Mouse (Mus musculus): ENCODE results near the gene Trp53tg5. TPM values are rescaled to one million over a fixed set of nuclear protein-coding genes. Genes with fewer than 3 reads are reported as not detected.

The Trp53tg5 gene
- polyA plus RNA-seq, 1 experiment from 2014 or later, result not detected

GRCm38 (mm10) chr2:164486258-164487114 is 13.0 kb upstream of the Trp53tg5 start:
- H3K36me3 ChIP-seq (ENCODE audit: control insufficient read depth, insufficient read depth, low read length), result 0 out of 2 replicates have a peak, but pooled peaks cover 5% of the 10 kb centered on the region
- H3K4me2 ChIP-seq (ENCODE audit: low read length), result peak overlapping the region; percentile 100
- H3K9me3 ChIP-seq (ENCODE audit: control insufficient read depth, low read length), result no peaks in the 10 kb centered on the region
- DNase-seq, result peak; percentile 77
- WGBS, result under 1% methylated on average over 79 of the region's 90 CpGs
- no peak for ATAC-seq (ENCODE audit: low FRiP score, low TSS enrichment)
- 0 out of 2 replicates have a peak, but pooled peaks cover 16% of the 10 kb centered on the region for H3K4me1 ChIP-seq (ENCODE audit: control insufficient read depth, insufficient read depth, low read length)
- peak overlapping the region; percentile 67 for H3K9ac ChIP-seq (replicated peaks; ENCODE audit: low read length)
- peaks cover 21% of the 10 kb centered on the region for H3K27me3 ChIP-seq (ENCODE audit: control insufficient read depth, insufficient read depth, low read length)
- H3K4me3 ChIP-seq (replicated peaks; ENCODE audit: low read depth, low read length), result peak overlapping the region; percentile 65
- no peak overlapping the region for H3K27ac ChIP-seq (replicated peaks; ENCODE audit: low read depth, low read length)

GRCm38 (mm10) chr2:164485681-164486257 is 12.2 kb upstream of the Trp53tg5 start, which contains the start of gene Dbndd2:
Gene Dbndd2 (plus strand): TSS chr2:164486106.
- under 1% methylated on average over 26 of the region's 26 CpGs for WGBS
- 0 out of 2 replicates have a peak, but pooled peaks cover 5% of the 10 kb centered on the region for H3K36me3 ChIP-seq (ENCODE audit: control insufficient read depth, insufficient read depth, low read length)
- no peak for DNase-seq
- 0 out of 2 replicates have a peak, but pooled peaks cover 16% of the 10 kb centered on the region for H3K4me1 ChIP-seq (ENCODE audit: control insufficient read depth, insufficient read depth, low read length)
- H3K27me3 ChIP-seq (ENCODE audit: control insufficient read depth, insufficient read depth, low read length), result peaks cover 21% of the 10 kb centered on the region
- H3K4me2 ChIP-seq (ENCODE audit: low read length), result peak within 1 kb of the TSS; percentile 100
- peak; percentile 27; the same call in 1 of the 2 replicates for ATAC-seq (ENCODE audit: low FRiP score, low TSS enrichment)
- peak within 1 kb of the TSS; percentile 67 for H3K9ac ChIP-seq (replicated peaks; ENCODE audit: low read length)
- no peak within 1 kb of the TSS for H3K27ac ChIP-seq (replicated peaks; ENCODE audit: low read depth, low read length)
- peak within 1 kb of the TSS; percentile 65 for H3K4me3 ChIP-seq (replicated peaks; ENCODE audit: low read depth, low read length)
- H3K9me3 ChIP-seq (ENCODE audit: control insufficient read depth, low read length), result no peaks in the 10 kb centered on the region

GRCm38 (mm10) chr2:164470254-164470653 is 3.3 kb downstream of the Trp53tg5 start:
- no peaks in the 10 kb centered on the region for H3K9me3 ChIP-seq (ENCODE audit: control insufficient read depth, low read length)
- no peaks in the 10 kb centered on the region for H3K27me3 ChIP-seq (ENCODE audit: control insufficient read depth, insufficient read depth, low read length)
- H3K9ac ChIP-seq (replicated peaks; ENCODE audit: low read length), result no peak overlapping the region
- no peaks in the 10 kb centered on the region for H3K4me1 ChIP-seq (ENCODE audit: control insufficient read depth, insufficient read depth, low read length)
- peaks cover 63% of the 10 kb centered on the region for H3K36me3 ChIP-seq (ENCODE audit: control insufficient read depth, insufficient read depth, low read length)
- H3K4me2 ChIP-seq (ENCODE audit: low read length), result no peak overlapping the region
- no peak overlapping the region for H3K27ac ChIP-seq (replicated peaks; ENCODE audit: low read depth, low read length)
- 35% methylated on average over 10 of the region's 10 CpGs for WGBS
- ATAC-seq (ENCODE audit: low FRiP score, low TSS enrichment), result no peak
- H3K4me3 ChIP-seq (replicated peaks; ENCODE audit: low read depth, low read length), result no peak overlapping the region
- DNase-seq, result peak; percentile 65

- WGBS, result 84% methylated on average over 5 of the region's 5 CpGs
Observed at GRCm38 (mm10) chr2:164466787-164467186, 6.7 kb downstream of the Trp53tg5 start.

DNA sequence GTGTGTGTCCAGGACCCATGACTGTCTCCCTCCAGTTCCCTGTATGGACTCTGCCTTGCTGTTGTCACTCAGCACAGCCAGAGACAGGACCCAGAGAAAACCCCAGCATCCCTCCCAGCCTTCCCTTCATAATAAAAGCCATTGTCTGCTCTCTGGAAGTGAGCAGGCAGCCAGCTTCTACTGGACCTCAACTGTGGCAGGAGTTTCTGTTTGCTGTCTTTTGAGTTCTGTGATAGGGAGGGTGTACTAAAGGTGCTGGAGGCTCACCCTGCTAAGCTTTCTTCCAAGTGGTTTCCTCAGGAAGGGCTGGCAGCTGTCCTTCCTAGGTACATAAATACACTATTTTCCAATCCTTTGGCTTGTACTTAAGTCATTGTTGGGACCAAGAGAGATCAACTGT is 8.4 kb downstream of the Trp53tg5 start:
- ATAC-seq (ENCODE audit: low FRiP score, low TSS enrichment) (no peak), DNase-seq (no peak)
- H3K4me3 ChIP-seq (replicated peaks; ENCODE audit: low read depth, low read length), result no peak overlapping the region
- H3K27ac ChIP-seq (replicated peaks; ENCODE audit: low read depth, low read length), result no peak overlapping the region
- H3K9me3 ChIP-seq (ENCODE audit: control insufficient read depth, low read length), result no peaks in the 10 kb centered on the region
- H3K9ac ChIP-seq (replicated peaks; ENCODE audit: low read length), result no peak overlapping the region
- H3K27me3 ChIP-seq (ENCODE audit: control insufficient read depth, insufficient read depth, low read length), result no peaks in the 10 kb centered on the region
- H3K4me1 ChIP-seq (ENCODE audit: control insufficient read depth, insufficient read depth, low read length), result peaks cover 12% of the 10 kb centered on the region
- no peak overlapping the region for H3K4me2 ChIP-seq (ENCODE audit: low read length)
- H3K36me3 ChIP-seq (ENCODE audit: control insufficient read depth, insufficient read depth, low read length), result peaks cover 55% of the 10 kb centered on the region

More at GRCm38 (mm10) chr2:164466787-164467186, 6.7 kb downstream of the Trp53tg5 start:
- H3K27ac ChIP-seq (replicated peaks; ENCODE audit: low read depth, low read length), result no peak overlapping the region
- no peak for DNase-seq
- H3K4me3 ChIP-seq (replicated peaks; ENCODE audit: low read depth, low read length), result no peak overlapping the region
- peaks cover 10% of the 10 kb centered on the region for H3K4me1 ChIP-seq (ENCODE audit: control insufficient read depth, insufficient read depth, low read length)
- no peak for ATAC-seq (ENCODE audit: low FRiP score, low TSS enrichment)
- H3K4me2 ChIP-seq (ENCODE audit: low read length), result no peak overlapping the region
- no peaks in the 10 kb centered on the region for H3K27me3 ChIP-seq (ENCODE audit: control insufficient read depth, insufficient read depth, low read length)
- H3K36me3 ChIP-seq (ENCODE audit: control insufficient read depth, insufficient read depth, low read length), result peaks cover 63% of the 10 kb centered on the region
- H3K9ac ChIP-seq (replicated peaks; ENCODE audit: low read length), result no peak overlapping the region
- H3K9me3 ChIP-seq (ENCODE audit: control insufficient read depth, low read length), result no peaks in the 10 kb centered on the region

DNA sequence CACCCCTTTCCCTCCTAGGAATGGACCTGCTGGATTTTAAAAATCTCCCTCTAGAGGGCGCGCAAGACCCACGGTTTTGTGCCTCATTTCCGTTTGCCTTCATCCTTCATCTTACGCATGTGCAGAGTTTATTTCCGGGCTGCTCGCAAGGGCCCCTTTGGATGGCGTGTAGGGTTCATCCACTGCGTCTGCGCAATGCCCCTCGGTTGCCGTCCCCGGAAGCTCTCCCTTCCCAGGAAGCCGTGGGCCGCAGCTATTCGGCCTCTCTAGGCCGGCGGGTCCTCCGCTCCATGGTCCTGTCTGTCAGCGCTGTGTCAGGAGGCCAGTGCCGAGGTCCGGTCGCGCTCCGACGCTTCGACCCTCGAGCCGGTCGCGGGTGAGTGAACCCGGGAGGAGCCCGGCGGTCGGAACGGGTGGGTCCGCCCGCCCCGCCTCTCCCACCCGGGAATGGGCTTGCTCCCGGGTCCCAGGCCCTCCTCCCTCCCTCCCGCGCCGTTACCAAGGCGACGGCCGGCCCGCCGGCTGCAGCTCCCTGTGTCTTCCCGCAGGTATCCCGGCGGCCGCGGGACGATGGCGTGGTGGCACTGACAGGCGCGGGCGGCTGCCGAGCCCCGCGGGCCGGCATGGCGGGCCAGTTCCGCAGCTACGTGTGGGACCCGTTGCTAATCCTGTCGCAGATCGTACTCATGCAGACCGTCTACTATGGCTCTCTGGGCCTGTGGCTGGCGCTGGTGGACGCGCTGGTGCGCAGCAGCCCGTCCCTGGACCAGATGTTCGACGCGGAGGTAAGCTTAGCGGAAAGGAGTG is 12.6 kb downstream of the Trp53tg5 start, which contains the start of gene Gm20458:
Gm20458 (plus strand) TSS at position 223 of the 807 bp plus-strand sequence.
- Histone ChIP-seq H3K27ac (replicated peaks; ENCODE audit: low read depth, low read length) (peak within 1 kb of the TSS; percentile 94), H3K4me1 (ENCODE audit: control insufficient read depth, insufficient read depth, low read length) (peaks cover 16% of the 10 kb centered on the region), H3K4me2 (ENCODE audit: low read length) (peak within 1 kb of the TSS; percentile 79), H3K36me3 (ENCODE audit: control insufficient read depth, insufficient read depth, low read length) (peaks cover 34% of the 10 kb centered on the region), H3K27me3 (ENCODE audit: control insufficient read depth, insufficient read depth, low read length) (no peaks in the 10 kb centered on the region), H3K4me3 (replicated peaks; ENCODE audit: low read depth, low read length) (peak within 1 kb of the TSS; percentile 89), H3K9ac (replicated peaks; ENCODE audit: low read length) (peak within 1 kb of the TSS; percentile 79), H3K9me3 (ENCODE audit: control insufficient read depth, low read length) (no peaks in the 10 kb centered on the region)
- DNase-seq (peak; percentile 98), ATAC-seq (ENCODE audit: low FRiP score, low TSS enrichment) (peak; percentile 98)
- under 1% methylated on average over 79 of the region's 79 CpGs for WGBS

- Histone ChIP-seq H3K27ac (replicated peaks; ENCODE audit: low read depth, low read length) (no peak overlapping the region), H3K4me3 (replicated peaks; ENCODE audit: low read depth, low read length) (no peak overlapping the region), H3K36me3 (ENCODE audit: control insufficient read depth, insufficient read depth, low read length) (peaks cover 10% of the 10 kb centered on the region; the same call in 1 of the 2 replicates), H3K9me3 (ENCODE audit: control insufficient read depth, low read length) (no peaks in the 10 kb centered on the region), H3K4me1 (ENCODE audit: control insufficient read depth, insufficient read depth, low read length) (peaks cover 16% of the 10 kb centered on the region), H3K27me3 (ENCODE audit: control insufficient read depth, insufficient read depth, low read length) (no peaks in the 10 kb centered on the region), H3K9ac (replicated peaks; ENCODE audit: low read length) (no peak overlapping the region), H3K4me2 (ENCODE audit: low read length) (no peak overlapping the region)
- DNase-seq (no peak), ATAC-seq (ENCODE audit: low FRiP score, low TSS enrichment) (no peak)
- 86% methylated on average over 8 of the region's 8 CpGs for WGBS
Observed at GRCm38 (mm10) chr2:164458535-164458934, 15.0 kb downstream of the Trp53tg5 start.

DNA sequence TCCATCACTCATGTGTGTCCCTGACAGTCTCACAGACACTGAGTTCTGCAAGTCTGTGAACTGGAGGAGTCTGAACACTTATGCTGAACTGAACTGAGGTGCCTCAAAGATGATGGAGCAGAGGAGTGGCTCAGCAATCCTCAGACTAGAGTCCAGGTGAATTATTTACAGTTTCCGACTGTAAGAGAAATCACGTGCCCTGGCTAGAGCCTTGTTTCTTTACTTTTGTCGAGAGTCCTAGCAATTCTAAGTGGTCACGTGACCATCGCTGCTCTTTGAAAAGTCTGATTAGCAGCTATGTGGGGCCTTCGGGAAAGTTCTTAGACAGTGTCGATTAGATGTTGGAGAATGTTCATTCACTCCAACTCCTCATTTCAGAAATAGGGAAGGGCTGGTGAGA is 15.6 kb downstream of the Trp53tg5 start:
- Histone ChIP-seq H3K27me3 (ENCODE audit: control insufficient read depth, insufficient read depth, low read length) (no peaks in the 10 kb centered on the region), H3K4me1 (ENCODE audit: control insufficient read depth, insufficient read depth, low read length) (peaks cover 16% of the 10 kb centered on the region), H3K4me2 (ENCODE audit: low read length) (no peak overlapping the region), H3K27ac (replicated peaks; ENCODE audit: low read depth, low read length) (no peak overlapping the region), H3K9ac (replicated peaks; ENCODE audit: low read length) (no peak overlapping the region), H3K36me3 (ENCODE audit: control insufficient read depth, insufficient read depth, low read length) (peaks cover 4% of the 10 kb centered on the region; the same call in 1 of the 2 replicates), H3K9me3 (ENCODE audit: control insufficient read depth, low read length) (no peaks in the 10 kb centered on the region), H3K4me3 (replicated peaks; ENCODE audit: low read depth, low read length) (no peak overlapping the region)
- ATAC-seq (ENCODE audit: low FRiP score, low TSS enrichment), result no peak
- no peak for DNase-seq
- WGBS, result 74% methylated on average over 7 of the region's 7 CpGs

Data from midbrain, embryonic 14.5 days (tissue).